Mouse (Mus musculus) cerebellum, adult 2 months (tissue): Measurements from ENCODE around the gene Evpl.

Experiments
- CTCF ChIP-seq: fragments of 200-500 bp; IDR thresholded peaks from 2 replicates; pipeline ENCODE4 v1.5.1; 2011; ENCODE audit warnings: low read depth, mild to moderate bottlenecking, control low read depth, low read length, moderate library complexity, borderline replicate concordance; ENCODE audit not compliant: insufficient read depth
- POLR2A ChIP-seq: fragments of 200-500 bp; IDR thresholded peaks from 2 replicates; pipeline ENCODE4 v1.6.1; 2011; ENCODE audit warnings: low read length, control low read depth, borderline replicate concordance; ENCODE audit not compliant: insufficient read depth

GRCm38 (mm10) chr11:116254627-116255026, 16.8 kb upstream of the Evpl start:
- no peak for TF ChIP-seq CTCF
- TF ChIP-seq POLR2A = no peak
